Mouse (Mus musculus): ENCODE measurements around the gene Map1lc3a. TPM values are rescaled to one million over a fixed set of nuclear protein-coding genes. Genes with fewer than 3 reads are reported as not detected.

Map1lc3a gene
- polyA plus RNA-seq (2014; fragmentation: Illumina TruSeq; extraction: RNeasy Lipid Tissue Mini Kit (QIAGEN cat#74804); ENCODE audit: low read depth, low replicate concordance) = 10.9 TPM

DNA sequence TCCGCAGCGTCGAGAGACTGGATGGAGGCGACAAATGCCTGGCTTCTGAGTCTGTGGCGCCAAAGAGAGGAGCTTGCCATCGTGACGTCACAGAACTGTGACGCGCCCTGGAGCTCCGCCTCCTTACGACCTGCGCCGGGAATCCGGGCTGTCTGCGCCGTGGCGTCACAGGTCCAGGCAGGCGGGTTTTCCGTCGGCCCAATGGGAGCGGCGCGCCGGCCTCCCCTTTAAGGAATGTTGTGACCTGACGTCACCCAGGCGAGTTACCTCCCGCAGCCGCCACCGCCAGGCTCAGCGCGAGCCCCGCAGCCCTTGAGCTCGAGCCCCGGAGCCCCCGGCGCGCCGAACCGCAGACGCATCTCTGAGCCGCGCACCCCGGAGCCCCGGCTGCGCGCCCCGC, at the start of gene Map1lc3a:
Gene Map1lc3a (plus strand): TSS at position 103 of the 400 bp plus-strand sequence.

DNA sequence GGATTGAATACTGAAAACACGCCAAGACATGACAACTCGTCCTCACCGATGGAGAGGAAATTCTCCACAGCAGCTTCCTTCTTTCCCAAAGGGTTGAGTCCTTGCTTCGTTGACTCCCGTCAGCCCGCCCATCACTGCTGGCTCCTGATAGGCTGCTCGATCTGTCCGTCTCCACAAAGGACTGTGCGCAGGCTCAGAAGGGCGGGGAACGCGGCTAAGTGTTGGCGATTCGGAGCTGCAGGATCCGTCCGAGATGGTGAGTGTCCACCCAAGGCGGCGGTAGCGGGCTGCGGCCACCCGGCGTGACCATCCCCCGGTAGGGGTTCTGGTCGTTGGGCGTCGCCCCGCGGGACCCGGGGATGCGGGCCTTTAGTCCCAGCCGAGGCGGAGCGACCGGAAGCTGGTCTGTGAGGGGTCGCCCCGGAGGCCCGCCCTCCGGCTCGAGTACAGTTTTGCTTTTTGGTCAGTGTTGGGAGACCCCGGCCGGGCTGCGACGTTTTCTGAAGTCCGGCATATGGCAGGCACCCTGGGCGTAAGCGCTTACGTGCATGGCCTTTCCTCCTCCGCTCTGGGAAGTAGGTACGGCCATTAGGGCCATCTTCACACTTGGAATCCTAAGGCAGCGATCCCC, 39.6 kb upstream of the Map1lc3a start, which contains the start of gene Dynlrb1:
Gene Dynlrb1 (plus strand): TSS at position 172 of the 631 bp plus-strand sequence.

Other genes starting within 250 kb of the Map1lc3a start
- 24.5 TPM for gene Ahcy, start 201.8 kb upstream of the Map1lc3a start, polyA plus RNA-seq (2014; fragmentation: Illumina TruSeq; extraction: RNeasy Lipid Tissue Mini Kit (QIAGEN cat#74804); ENCODE audit: low read depth, low replicate concordance)
- 105 TPM for gene Itch, start 142.8 kb upstream of the Map1lc3a start, polyA plus RNA-seq (2014; fragmentation: Illumina TruSeq; extraction: RNeasy Lipid Tissue Mini Kit (QIAGEN cat#74804); ENCODE audit: low read depth, low replicate concordance)
- 638 TPM for gene Dynlrb1, start 39.8 kb upstream of the Map1lc3a start, polyA plus RNA-seq (2014; fragmentation: Illumina TruSeq; extraction: RNeasy Lipid Tissue Mini Kit (QIAGEN cat#74804); ENCODE audit: low read depth, low replicate concordance)
- gene Pigu, start 81.1 kb downstream of the Map1lc3a start, polyA plus RNA-seq (2014; fragmentation: Illumina TruSeq; extraction: RNeasy Lipid Tissue Mini Kit (QIAGEN cat#74804); ENCODE audit: low read depth, low replicate concordance) = 75.1 TPM
- gene Trp53inp2, start 104.8 kb downstream of the Map1lc3a start, polyA plus RNA-seq (2014; fragmentation: Illumina TruSeq; extraction: RNeasy Lipid Tissue Mini Kit (QIAGEN cat#74804); ENCODE audit: low read depth, low replicate concordance) = 411 TPM
- gene Ncoa6, start 197.6 kb downstream of the Map1lc3a start, polyA plus RNA-seq (2014; fragmentation: Illumina TruSeq; extraction: RNeasy Lipid Tissue Mini Kit (QIAGEN cat#74804); ENCODE audit: low read depth, low replicate concordance) = 55.7 TPM
- gene Acss2, start 241.7 kb downstream of the Map1lc3a start, polyA plus RNA-seq (2014; fragmentation: Illumina TruSeq; extraction: RNeasy Lipid Tissue Mini Kit (QIAGEN cat#74804); ENCODE audit: low read depth, low replicate concordance) = 46.7 TPM
- 0.41 TPM for gene Ggt7, start 241.9 kb downstream of the Map1lc3a start, polyA plus RNA-seq (2014; fragmentation: Illumina TruSeq; extraction: RNeasy Lipid Tissue Mini Kit (QIAGEN cat#74804); ENCODE audit: low read depth, low replicate concordance)